Mouse (Mus musculus): ENCODE measurements around the gene Mfsd4b1. TPM values are rescaled to one million over a fixed set of nuclear protein-coding genes. Genes with fewer than 3 reads are reported as not detected.

Mfsd4b1 gene
- polyA plus RNA-seq, 1 experiment, result 0.96 TPM

DNA sequence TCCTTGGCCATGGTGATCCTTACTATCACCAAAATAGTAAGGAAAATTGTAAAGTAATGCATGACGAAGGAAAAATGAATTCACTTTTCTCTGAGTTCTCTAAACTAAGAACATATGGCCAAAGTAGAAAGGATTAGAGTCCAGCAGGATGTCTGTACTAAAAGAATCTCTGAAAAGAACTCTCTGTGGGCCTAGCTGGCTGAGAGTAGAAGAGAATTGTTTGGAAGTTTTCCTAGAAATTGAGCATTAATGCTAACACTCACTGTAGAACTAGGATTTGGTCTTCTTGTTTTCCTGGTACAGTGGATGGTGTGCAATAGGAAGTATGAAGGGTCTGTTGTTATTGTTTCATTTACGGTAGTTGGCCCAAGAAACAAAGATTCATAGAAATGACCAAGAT lies 69.9 kb downstream of the Mfsd4b1 start:
- 69% methylated on average over 2 of the region's 2 CpGs for WGBS
- H3K4me1 ChIP-seq (ENCODE audit: control insufficient read depth, insufficient read depth, low read length), result no peaks in the 10 kb centered on the region
- TF ChIP-seq POLR2A (IDR thresholded peaks at IDR 0.05; ENCODE audit: borderline replicate concordance, extremely low read depth, low read depth, low read length), result no peak
- no peak overlapping the region for H3K4me3 ChIP-seq (replicated peaks; ENCODE audit: extremely low read depth, low read depth, low read length)
- no peak for DNase-seq

Other genes starting within 250 kb of the Mfsd4b1 start
- 1.8 and 2.9 TPM in 2 replicates for gene Mfsd4b4, start 126.0 kb downstream of the Mfsd4b1 start, polyA plus RNA-seq (2012; rRNA removed)
- not detected in 2 replicates for gene Mfsd4b2, start 98.3 kb downstream of the Mfsd4b1 start, polyA plus RNA-seq (2012; rRNA removed)
- 1.0 and 1.5 TPM in 2 replicates for gene Mfsd4b3, start 65.1 kb downstream of the Mfsd4b1 start, polyA plus RNA-seq (2012; rRNA removed)
- 0.19 and 0.30 TPM in 2 replicates for gene Mfsd4b5, start 38.6 kb downstream of the Mfsd4b1 start, polyA plus RNA-seq (2012; rRNA removed)
- gene Slc16a10, start 117.0 kb upstream of the Mfsd4b1 start, polyA plus RNA-seq (2012; rRNA removed), result 11.3 and 20.7 TPM in 2 replicates
- gene Rpf2, start 221.8 kb upstream of the Mfsd4b1 start, polyA plus RNA-seq (2012; rRNA removed), result 1.5 and 2.2 TPM in 2 replicates
- gene Gtf3c6, start 232.8 kb upstream of the Mfsd4b1 start, polyA plus RNA-seq (2012; rRNA removed), result 3.5 and 6.3 TPM in 2 replicates